Mouse (Mus musculus) testis, adult 2 months (tissue): Measurements from ENCODE around the gene Arl15. TPM values are rescaled to one million over a fixed set of nuclear protein-coding genes. Genes with fewer than 3 reads are reported as not detected.

Experiments used
- H3K27ac ChIP-seq: fragments of 200-500 bp; 2 replicates; pipeline ENCODE4 v1.5.1; 2012; ENCODE audit warnings: low read depth, low read length; ENCODE audit not compliant: control insufficient read depth, insufficient read depth
- H3K27me3 ChIP-seq: fragments of 200-500 bp; 2 replicates; pipeline ENCODE4 v1.6.1; 2012; ENCODE audit warnings: mild to moderate bottlenecking, low read length, moderate library complexity; ENCODE audit not compliant: control insufficient read depth, insufficient read depth
- H3K36me3 ChIP-seq: fragments of 200-500 bp; 2 replicates; pipeline ENCODE4 v1.6.1; 2012; ENCODE audit warnings: mild to moderate bottlenecking, low read length; ENCODE audit not compliant: control insufficient read depth, insufficient read depth
- H3K4me1 ChIP-seq: fragments of 200-500 bp; 2 replicates; pipeline ENCODE4 v1.6.1; 2012; ENCODE audit warnings: low read length; ENCODE audit not compliant: control insufficient read depth, insufficient read depth
- H3K4me3 ChIP-seq: fragments of 200-500 bp; 2 replicates; pipeline ENCODE4 v1.5.1; 2012; ENCODE audit warnings: low read depth, mild to moderate bottlenecking, low read length, moderate library complexity, mixed read lengths; ENCODE audit not compliant: control insufficient read depth
- CTCF ChIP-seq: fragments of 200-500 bp; IDR thresholded peaks from 2 replicates; pipeline ENCODE4 v1.5.1; 2012; ENCODE audit warnings: low read depth, mild to moderate bottlenecking, inconsistent platforms, low read length, moderate library complexity; ENCODE audit not compliant: control insufficient read depth, insufficient read depth, insufficient replicate concordance
- POLR2A ChIP-seq: fragments of 200-500 bp; IDR thresholded peaks from 2 replicates; pipeline ENCODE4 v1.6.1; 2012; ENCODE audit warnings: low read depth, mild to moderate bottlenecking, inconsistent platforms, low read length, moderate library complexity; ENCODE audit not compliant: control insufficient read depth
- polyA plus RNA-seq: library from polyadenylated mRNA; depleted of rRNA; stranded (reverse); fragments of >200 nt; gene quantifications from 2 replicates; pipeline ENCODE4 v1.2.3, GENCODE M21; 2012

The Arl15 gene
- polyA plus RNA-seq, 1 experiment = 2.0 TPM

DNA sequence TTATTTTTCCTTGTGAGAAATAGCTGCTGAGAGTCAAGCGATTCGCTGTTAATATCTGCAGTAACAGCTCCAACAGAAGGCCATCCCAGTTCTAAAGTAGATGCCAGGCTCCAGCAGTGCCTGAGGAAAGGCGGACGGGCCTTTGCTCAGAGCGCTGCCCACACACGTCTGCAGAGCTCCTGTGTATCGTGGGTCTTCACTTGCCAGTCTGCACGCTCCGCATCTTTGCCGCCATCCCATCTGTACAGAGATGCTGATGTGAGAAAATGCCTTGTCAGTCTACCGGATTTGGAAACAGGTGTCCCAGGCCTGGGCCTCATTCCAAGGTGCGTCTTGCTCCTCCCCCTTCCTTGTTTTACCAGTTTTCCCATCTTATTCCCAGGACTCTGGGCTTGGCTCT is 27.6 kb downstream of the Arl15 start:
- TF ChIP-seq CTCF = no peak
- TF ChIP-seq POLR2A = no peak
- H3K4me1 ChIP-seq = no peaks in the 10 kb centered on the region
- no peaks in the 10 kb centered on the region for H3K36me3 ChIP-seq
- no peak overlapping the region for H3K27ac ChIP-seq
- no peaks in the 10 kb centered on the region for H3K27me3 ChIP-seq
- no peak overlapping the region for H3K4me3 ChIP-seq

DNA sequence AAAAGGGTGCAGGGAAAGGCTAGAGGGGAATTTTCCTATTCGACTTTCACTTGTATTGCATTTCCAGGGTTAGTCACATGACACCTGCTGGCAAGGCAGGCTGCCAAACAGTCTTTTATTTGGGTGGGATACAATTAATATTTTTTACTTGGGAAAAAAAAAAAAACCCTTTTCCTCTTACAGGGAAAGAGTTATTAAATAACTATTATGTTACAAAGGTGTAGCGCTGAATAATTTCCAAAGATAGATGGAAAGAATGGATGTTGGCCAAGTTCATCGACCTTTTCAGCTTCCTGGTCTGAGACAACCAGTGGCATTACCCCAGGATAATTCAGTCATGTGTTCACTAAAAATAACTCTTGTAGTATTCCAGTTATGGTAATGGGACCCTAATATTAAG is 29.7 kb downstream of the Arl15 start:
- TF ChIP-seq POLR2A = no peak
- no peak for TF ChIP-seq CTCF
- no peaks in the 10 kb centered on the region for H3K36me3 ChIP-seq
- no peaks in the 10 kb centered on the region for H3K4me1 ChIP-seq
- H3K27ac ChIP-seq = no peak overlapping the region
- no peaks in the 10 kb centered on the region for H3K27me3 ChIP-seq
- no peak overlapping the region for H3K4me3 ChIP-seq

DNA sequence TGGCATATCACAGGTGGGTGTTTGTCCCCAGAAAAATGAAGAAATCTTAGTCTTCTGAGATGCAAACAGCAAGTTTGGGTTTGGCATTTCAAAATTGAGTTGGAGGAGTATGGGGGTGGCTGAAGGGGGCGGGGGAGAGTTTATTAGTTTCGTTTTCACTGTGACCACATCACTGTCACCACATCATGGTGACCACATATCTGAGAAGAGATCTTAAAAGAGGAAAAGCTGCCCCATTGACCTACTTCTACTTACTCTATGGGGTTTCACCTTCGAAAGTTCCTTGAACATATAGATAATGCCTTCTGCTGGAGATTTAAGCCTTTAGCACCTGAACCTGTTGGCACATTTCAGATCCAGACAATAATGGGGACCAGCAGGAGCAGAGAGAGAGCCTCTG is 34.3 kb downstream of the Arl15 start:
- Histone ChIP-seq H3K4me3 (no peak overlapping the region), H3K27me3 (no peaks in the 10 kb centered on the region), H3K4me1 (no peaks in the 10 kb centered on the region), H3K27ac (no peak overlapping the region), H3K36me3 (no peaks in the 10 kb centered on the region)
- TF ChIP-seq POLR2A (no peak), CTCF (no peak)

DNA sequence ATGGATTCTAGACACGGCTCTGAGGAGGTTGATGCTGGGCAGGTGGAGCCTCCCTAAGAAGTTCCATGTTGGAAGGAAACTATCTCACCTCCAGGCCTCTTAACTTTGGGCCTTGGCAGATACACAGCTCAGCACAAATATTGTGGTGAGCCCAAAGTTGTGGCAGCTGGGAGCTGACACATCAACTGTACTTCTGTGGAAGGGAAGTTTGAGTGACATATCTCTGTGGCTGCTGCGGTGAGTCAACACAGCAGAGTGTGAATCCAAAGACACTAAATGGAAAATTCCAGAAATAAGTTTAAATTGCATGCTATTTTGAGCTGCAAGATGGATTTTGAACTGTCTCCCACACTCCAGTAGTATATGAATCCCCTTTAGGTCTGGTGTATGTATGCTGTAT is 34.8 kb downstream of the Arl15 start:
- TF ChIP-seq POLR2A (no peak), CTCF (no peak)
- no peak overlapping the region for H3K27ac ChIP-seq
- no peaks in the 10 kb centered on the region for H3K27me3 ChIP-seq
- no peaks in the 10 kb centered on the region for H3K4me1 ChIP-seq
- no peak overlapping the region for H3K4me3 ChIP-seq
- no peaks in the 10 kb centered on the region for H3K36me3 ChIP-seq

DNA sequence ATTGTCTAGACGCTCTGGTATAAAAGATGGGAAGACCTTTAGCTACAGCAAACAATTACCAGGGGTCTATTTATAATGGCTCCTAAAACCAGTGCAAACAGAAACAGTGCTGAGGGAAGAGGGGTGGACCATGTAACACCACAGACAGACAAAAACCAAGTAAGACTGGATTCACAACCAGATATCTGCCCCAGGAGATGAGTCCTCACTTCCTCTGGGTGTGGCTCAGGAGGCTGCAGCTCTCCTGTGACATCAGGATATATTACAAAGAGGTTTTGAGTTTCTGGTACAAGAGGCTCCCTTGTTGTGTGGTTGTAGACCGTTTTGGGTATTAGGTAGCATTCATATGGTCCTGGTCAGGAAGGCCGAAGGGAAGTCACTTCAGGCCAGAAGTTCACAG is 36.5 kb downstream of the Arl15 start:
- Histone ChIP-seq H3K27ac (no peak overlapping the region), H3K27me3 (no peaks in the 10 kb centered on the region), H3K4me3 (no peak overlapping the region), H3K36me3 (no peaks in the 10 kb centered on the region), H3K4me1 (no peaks in the 10 kb centered on the region)
- no peak for TF ChIP-seq POLR2A
- no peak for TF ChIP-seq CTCF

DNA sequence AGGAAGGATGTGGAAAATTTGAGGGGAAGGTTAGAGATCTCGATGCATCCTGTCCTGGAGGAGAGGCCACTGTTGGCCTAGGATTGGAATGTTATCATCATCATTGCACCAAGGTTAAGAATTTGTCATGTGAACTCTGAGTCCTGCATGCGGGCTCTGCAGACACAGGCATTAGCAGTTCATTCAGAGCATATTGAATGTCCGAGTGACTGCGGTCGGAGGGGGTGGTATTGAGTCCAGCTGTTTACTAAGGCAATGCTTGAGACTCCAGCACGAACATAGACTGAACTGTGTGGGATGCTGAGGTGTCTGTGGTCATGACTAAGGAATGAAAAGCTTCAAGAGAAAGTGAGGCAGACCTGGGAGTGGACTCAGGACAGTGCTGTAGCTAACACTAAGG is 38.6 kb downstream of the Arl15 start:
- no peaks in the 10 kb centered on the region for H3K27me3 ChIP-seq
- H3K4me1 ChIP-seq = no peaks in the 10 kb centered on the region
- no peaks in the 10 kb centered on the region for H3K36me3 ChIP-seq
- no peak overlapping the region for H3K27ac ChIP-seq
- TF ChIP-seq POLR2A (no peak), CTCF (no peak)
- H3K4me3 ChIP-seq = no peak overlapping the region

DNA sequence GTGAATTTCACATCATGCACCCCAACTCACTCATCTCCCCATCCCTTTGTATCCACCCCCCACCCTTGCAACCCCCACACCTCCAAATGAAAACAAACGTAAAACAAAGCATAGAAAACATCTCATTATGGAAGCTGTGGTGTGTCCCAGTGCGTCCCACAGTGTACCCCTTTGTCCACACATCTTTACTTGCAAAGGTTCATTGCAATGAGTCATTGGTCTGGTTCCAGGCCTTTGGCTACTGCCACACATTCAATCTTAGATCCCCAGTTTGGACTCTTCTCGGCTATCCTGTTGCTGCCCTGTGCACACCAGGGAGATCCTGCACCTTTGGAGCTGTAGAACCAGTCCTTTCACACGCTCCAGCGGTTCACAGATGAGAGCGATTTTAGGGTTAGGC is 41.6 kb downstream of the Arl15 start:
- no peak overlapping the region for H3K4me3 ChIP-seq
- H3K4me1 ChIP-seq = no peaks in the 10 kb centered on the region
- TF ChIP-seq POLR2A = no peak
- TF ChIP-seq CTCF = no peak
- no peak overlapping the region for H3K27ac ChIP-seq
- H3K36me3 ChIP-seq = no peaks in the 10 kb centered on the region
- no peaks in the 10 kb centered on the region for H3K27me3 ChIP-seq
